Mouse (Mus musculus): ENCODE results near the gene Atad2b. TPM values are rescaled to one million over a fixed set of nuclear protein-coding genes. Genes with fewer than 3 reads are reported as not detected.

The Atad2b gene
- polyA plus RNA-seq, 1 experiment from 2014 or later = 19.9 TPM

GRCm38 (mm10) chr12:5088639-5089038 lies 171.5 kb downstream of the Atad2b start:
- no peaks in the 10 kb centered on the region for H3K36me3 ChIP-seq (replicated peaks; ENCODE audit: control insufficient read depth, insufficient read depth, low read depth, low read length)
- no peak overlapping the region for H3K4me2 ChIP-seq (ENCODE audit: low read depth, low read length)
- 40% methylated on average over 1 of the region's 1 CpGs for WGBS
- no peak overlapping the region for H3K9ac ChIP-seq (replicated peaks; ENCODE audit: low read length)
- H3K4me3 ChIP-seq (ENCODE audit: low read depth, low read length) = no peak overlapping the region
- no peaks in the 10 kb centered on the region for H3K27me3 ChIP-seq (ENCODE audit: control insufficient read depth, insufficient read depth, low read length)
- ATAC-seq (replicated peaks; ENCODE audit: insufficient number of reproducible peaks, low FRiP score, low TSS enrichment, low read depth) (no peak), DNase-seq (ENCODE audit: low spot score) (no peak)
- no peak overlapping the region for H3K27ac ChIP-seq (replicated peaks; ENCODE audit: low read depth, low read length)
- no peaks in the 10 kb centered on the region for H3K4me1 ChIP-seq (ENCODE audit: control insufficient read depth, insufficient read depth, low read length)
- no peaks in the 10 kb centered on the region for H3K9me3 ChIP-seq (replicated peaks; ENCODE audit: control insufficient read depth, low read length)

Other genes with a start within 250 kb of the Atad2b start
- 0.47 and 0.60 TPM in 2 replicates for gene Fam228a, start 178.9 kb upstream of the Atad2b start, polyA plus RNA-seq (2014; fragmentation: Nextera tagmentation; extraction: Ambion mirVana)
- gene Pfn4, start 148.3 kb upstream of the Atad2b start, polyA plus RNA-seq (2014; fragmentation: Nextera tagmentation; extraction: Ambion mirVana) = 4.1 and 4.9 TPM in 2 replicates
- gene Fam228b, start 148.1 kb upstream of the Atad2b start, polyA plus RNA-seq (2014; fragmentation: Nextera tagmentation; extraction: Ambion mirVana) = 2.5 and 2.6 TPM in 2 replicates
- gene Sf3b6, start 99.8 kb upstream of the Atad2b start, polyA plus RNA-seq (2014; fragmentation: Nextera tagmentation; extraction: Ambion mirVana) = 363 and 371 TPM in 2 replicates
- gene Fkbp1b, start 75.8 kb upstream of the Atad2b start, polyA plus RNA-seq (2014; fragmentation: Nextera tagmentation; extraction: Ambion mirVana) = 9.4 and 16.5 TPM in 2 replicates
- 15.8 and 16.5 TPM in 2 replicates for gene Wdcp, start 74.0 kb upstream of the Atad2b start, polyA plus RNA-seq (2014; fragmentation: Nextera tagmentation; extraction: Ambion mirVana)
- 4.2 and 5.0 TPM in 2 replicates for gene Mfsd2b, start 43.0 kb upstream of the Atad2b start, polyA plus RNA-seq (2014; fragmentation: Nextera tagmentation; extraction: Ambion mirVana)
- gene Ubxn2a, start 9.6 kb upstream of the Atad2b start, polyA plus RNA-seq (2014; fragmentation: Nextera tagmentation; extraction: Ambion mirVana) = 24.7 and 25.0 TPM in 2 replicates

Measured in embryonic facial prominence, embryonic 11.5 days (tissue).